Mouse (Mus musculus) stomach, embryonic 16.5 days (tissue): ENCODE measurements around the gene Mansc1. TPM values are rescaled to one million over a fixed set of nuclear protein-coding genes. Genes with fewer than 3 reads are reported as not detected.

Experiments
- ATAC-seq: fragments of 200-750 bp; cut with Nextera tagmentation; 2 replicates; pipeline ENCODE4 v1.8.0; 2017; ENCODE audit warnings: moderate number of reproducible peaks, moderate TSS enrichment; ENCODE audit not compliant: insufficient read depth, low FRiP score
- H3K27ac ChIP-seq: fragments of 300-500 bp; sonication (generic); 2 replicates; pipeline ENCODE4 v1.5.1; 2014; ENCODE audit warnings: low read length
- H3K27me3 ChIP-seq: fragments of 300-500 bp; sonication (generic); 2 replicates; pipeline ENCODE4 v1.6.1; 2014; ENCODE audit warnings: low read length, control low read depth, mixed read lengths; ENCODE audit not compliant: control insufficient read depth, insufficient read depth
- H3K36me3 ChIP-seq: fragments of 300-500 bp; sonication (generic); 2 replicates; pipeline ENCODE4 v1.6.1; 2014; ENCODE audit warnings: low read length; ENCODE audit not compliant: control insufficient read depth, insufficient read depth
- H3K4me1 ChIP-seq: fragments of 300-500 bp; sonication (generic); 2 replicates; pipeline ENCODE4 v1.6.1; 2014; ENCODE audit warnings: low read length, control low read depth, mixed read lengths; ENCODE audit not compliant: control insufficient read depth, insufficient read depth
- H3K4me2 ChIP-seq: fragments of 300-500 bp; sonication (generic); 2 replicates; pipeline ENCODE4 v1.6.1; 2014; ENCODE audit warnings: low read depth, low read length, mixed read lengths
- H3K4me3 ChIP-seq: fragments of 300-500 bp; sonication (generic); replicated peaks from 2 replicates; pipeline ENCODE4 v1.5.1; 2014; ENCODE audit warnings: mild to moderate bottlenecking, low read length
- H3K9ac ChIP-seq: fragments of 300-500 bp; sonication (generic); 2 replicates; pipeline ENCODE4 v1.6.1; 2014; ENCODE audit warnings: low read length
- H3K9me3 ChIP-seq: fragments of 300-500 bp; sonication (generic); replicated peaks from 2 replicates; pipeline ENCODE4 v1.6.1; 2016; ENCODE audit warnings: low read length, control low read depth; ENCODE audit not compliant: control insufficient read depth
- WGBS: fragments of 180-500 bp; shearing (Covaris S2); extraction: QIAGEN DNeasy Blood & Tissue Kit; methylation state at CpG from one replicate; pipeline ENCODE4 v1.1.7; 2014; 5-methylcytosine and 5-hydroxymethylcytosine counted together
- polyA plus RNA-seq: library from polyadenylated mRNA; unstranded; fragments of >200 nt; fragmentation: Nextera tagmentation; extraction: Ambion mirVana; gene quantifications from 2 replicates; pipeline ENCODE4 v1.2.1, GENCODE M21; 2015

Mansc1 gene
- polyA plus RNA-seq, 1 experiment from 2014 or later = 9.9 TPM

DNA sequence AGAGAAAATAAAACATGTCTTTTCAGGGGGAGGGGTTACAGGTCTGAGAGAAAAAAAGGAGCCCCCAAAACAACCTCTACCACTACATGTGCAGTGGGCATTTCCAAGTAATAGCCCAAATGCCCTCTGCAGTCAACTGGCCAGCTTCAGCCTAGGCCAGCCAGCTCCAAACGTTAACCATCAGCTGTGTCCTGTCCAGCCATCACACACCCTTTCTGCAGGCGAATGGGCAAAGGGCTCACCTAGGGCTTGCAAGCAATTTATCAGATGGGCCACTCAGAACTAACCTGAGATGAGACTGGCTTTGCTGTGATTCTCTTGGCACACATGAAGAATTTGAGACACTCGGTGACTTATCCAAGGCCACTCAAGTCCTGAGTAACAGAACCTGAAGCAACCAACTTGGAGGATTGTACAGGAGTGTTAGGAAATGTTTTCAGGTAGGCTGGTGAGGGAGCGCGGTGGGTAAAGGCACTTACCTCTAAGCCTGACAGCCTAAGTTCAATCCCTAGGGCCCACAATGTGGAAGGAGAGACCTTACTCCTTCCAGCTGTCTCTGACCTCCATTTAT is 64.2 kb downstream of the Mansc1 start:
- no peak for ATAC-seq
- Histone ChIP-seq H3K4me2 (no peak overlapping the region), H3K9me3 (peaks cover 5% of the 10 kb centered on the region; the same call in 1 of the 2 replicates), H3K27me3 (no peaks in the 10 kb centered on the region), H3K9ac (no peak overlapping the region), H3K4me3 (no peak overlapping the region), H3K4me1 (peaks cover 3% of the 10 kb centered on the region; the same call in 1 of the 2 replicates), H3K36me3 (no peaks in the 10 kb centered on the region), H3K27ac (no peak overlapping the region)
- WGBS = 78% methylated on average over 5 of the region's 5 CpGs

DNA sequence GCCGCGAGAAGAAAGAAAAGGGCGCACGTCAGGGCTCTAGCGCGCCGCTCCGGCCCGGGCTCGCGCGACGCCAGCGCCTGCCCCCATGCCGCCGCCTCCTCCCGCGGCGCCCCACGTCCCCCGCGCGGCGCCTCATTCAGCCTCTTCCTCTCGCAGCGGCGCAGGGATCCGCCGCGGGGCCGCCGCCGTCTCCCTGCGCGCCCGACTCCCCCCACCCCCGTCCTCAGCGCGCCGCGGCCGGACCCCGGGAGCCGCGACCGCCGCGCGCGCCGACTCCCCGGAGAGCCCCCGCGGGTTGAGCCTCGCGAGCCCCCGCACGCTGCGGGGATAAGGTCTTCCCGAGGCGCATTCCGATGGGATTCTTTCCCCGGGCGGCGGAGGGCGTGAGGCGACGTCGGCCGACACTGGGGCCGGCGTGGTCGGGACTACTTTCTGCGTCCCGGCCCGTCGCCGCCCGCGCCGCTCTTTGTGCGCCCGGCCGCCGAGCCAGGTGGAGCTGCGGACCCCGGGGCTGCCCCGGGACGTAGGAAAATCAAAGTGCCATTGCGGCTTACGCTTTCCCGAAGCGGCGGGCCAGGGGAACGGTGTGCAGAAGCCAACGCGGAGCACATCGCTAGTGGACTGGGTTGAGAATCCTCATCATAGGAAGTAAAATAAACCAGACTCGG is 65.3 kb downstream of the Mansc1 start, which contains the start of gene Lrp6:
Gene Lrp6 (minus strand): TSS at position 148 of the 668 bp plus-strand sequence.
- peak within 1 kb of the TSS; percentile 98 for H3K9ac ChIP-seq
- H3K4me1 ChIP-seq = peaks cover 7% of the 10 kb centered on the region; the same call in 1 of the 2 replicates
- peak within 1 kb of the TSS; percentile 93 for H3K4me2 ChIP-seq
- peak within 1 kb of the TSS; percentile 88 for H3K4me3 ChIP-seq
- no peaks in the 10 kb centered on the region for H3K27me3 ChIP-seq
- under 1% methylated on average over 91 of the region's 99 CpGs for WGBS
- peaks cover 5% of the 10 kb centered on the region; the same call in 1 of the 2 replicates for H3K9me3 ChIP-seq
- no peaks in the 10 kb centered on the region for H3K36me3 ChIP-seq
- H3K27ac ChIP-seq = peak within 1 kb of the TSS; percentile 98
- peak; percentile 93 for ATAC-seq

DNA sequence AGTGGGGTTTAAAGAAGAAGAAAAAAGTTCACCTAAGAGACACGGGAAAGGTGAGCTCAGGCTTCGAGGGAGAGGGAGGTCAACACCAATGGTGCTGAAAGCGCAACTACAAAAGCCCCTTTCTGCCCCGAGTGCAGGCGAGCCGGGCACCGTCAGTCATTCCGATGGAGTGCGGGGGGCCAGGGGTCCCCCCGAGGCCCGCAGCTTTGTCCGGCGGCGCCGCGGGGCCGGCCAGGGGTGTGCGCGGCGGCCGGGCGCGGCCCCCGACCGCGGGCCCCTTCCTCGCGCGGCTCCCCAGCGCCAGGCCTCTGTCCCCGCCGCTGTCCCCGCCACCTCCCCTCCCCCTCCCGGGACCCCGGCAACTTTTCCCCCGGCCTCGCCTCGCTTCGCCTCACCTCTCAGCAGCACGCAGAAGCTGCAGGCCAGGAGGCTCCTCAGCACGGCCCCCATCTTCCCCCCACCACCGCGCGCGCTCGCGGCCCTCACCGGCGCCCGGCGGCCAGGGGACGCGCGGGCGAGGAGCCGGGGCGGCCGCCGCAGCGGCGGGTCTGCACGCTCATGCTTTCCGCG is 66.0 kb downstream of the Mansc1 start:
- Histone ChIP-seq H3K36me3 (no peaks in the 10 kb centered on the region), H3K4me2 (peak overlapping the region; percentile 93), H3K9ac (peak overlapping the region; percentile 98), H3K4me1 (peaks cover 7% of the 10 kb centered on the region; the same call in 1 of the 2 replicates), H3K4me3 (peak overlapping the region; percentile 88), H3K9me3 (peaks cover under 1% of the 10 kb centered on the region; the same call in 1 of the 2 replicates), H3K27me3 (no peaks in the 10 kb centered on the region), H3K27ac (peak overlapping the region; percentile 98)
- WGBS = under 1% methylated on average over 40 of the region's 64 CpGs
- ATAC-seq = 0 out of 2 replicates have a peak, but pooled peaks have one; percentile 44

DNA sequence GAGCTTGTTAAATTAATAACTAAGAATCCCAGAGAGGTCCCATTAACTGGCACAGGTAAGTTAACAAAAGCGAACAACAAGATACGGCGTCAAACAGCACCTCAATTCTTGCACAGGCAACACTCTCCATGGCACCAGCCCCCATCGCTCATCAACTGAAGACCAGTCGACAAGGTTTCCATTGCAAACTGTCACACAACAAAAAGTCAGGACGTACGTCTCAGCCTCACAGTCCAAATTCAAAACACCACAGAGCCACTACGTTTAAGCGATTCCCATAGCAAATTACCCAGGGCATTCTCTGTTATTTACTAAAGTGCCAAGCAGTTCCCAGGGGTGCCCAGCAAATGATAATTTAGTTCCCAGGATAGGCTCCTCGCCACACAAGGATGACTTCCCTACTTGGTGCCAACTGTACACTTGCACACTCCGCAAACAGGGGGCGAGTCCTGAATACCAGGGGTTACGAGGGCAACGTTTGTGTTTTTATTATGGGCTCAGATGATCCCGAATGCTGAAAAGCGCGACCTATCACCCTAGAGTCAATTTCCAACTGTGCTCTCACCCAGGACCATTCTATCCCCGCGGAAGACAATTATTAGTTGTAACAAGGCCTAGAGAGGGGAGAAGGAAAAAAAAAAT is 66.6 kb downstream of the Mansc1 start:
- H3K9me3 ChIP-seq = no peaks in the 10 kb centered on the region
- H3K9ac ChIP-seq = peak overlapping the region; percentile 98
- no peaks in the 10 kb centered on the region for H3K36me3 ChIP-seq
- peak overlapping the region; percentile 93 for H3K4me2 ChIP-seq
- H3K4me1 ChIP-seq = peaks cover 10% of the 10 kb centered on the region
- H3K27me3 ChIP-seq = no peaks in the 10 kb centered on the region
- ATAC-seq = no peak
- 2% methylated on average over 19 of the region's 19 CpGs for WGBS
- peak overlapping the region; percentile 98 for H3K27ac ChIP-seq
- peak overlapping the region; percentile 88 for H3K4me3 ChIP-seq

DNA sequence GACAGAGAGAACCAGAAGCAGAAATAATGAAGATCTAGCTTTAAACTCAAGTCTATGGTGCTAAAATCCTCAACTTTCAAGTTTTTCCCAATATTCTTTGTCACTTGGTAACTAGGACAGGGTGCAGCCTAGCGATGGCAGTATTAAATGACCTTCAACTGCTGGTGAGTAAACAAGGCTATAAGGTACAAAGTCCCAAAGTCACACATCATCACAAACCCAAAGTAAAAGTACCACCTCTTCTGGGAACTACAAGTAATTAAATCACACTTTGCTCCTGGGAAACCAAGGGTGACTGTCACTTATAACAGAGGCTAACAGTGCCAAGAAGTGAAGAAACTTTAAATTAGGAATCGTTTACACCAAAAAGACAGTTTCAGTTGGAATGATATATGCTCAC is 67.7 kb downstream of the Mansc1 start:
- H3K27me3 ChIP-seq = no peaks in the 10 kb centered on the region
- peak overlapping the region; percentile 93 for H3K4me2 ChIP-seq
- ATAC-seq = no peak
- no peak overlapping the region for H3K4me3 ChIP-seq
- WGBS = 42% methylated on average over 2 of the region's 2 CpGs
- no peaks in the 10 kb centered on the region for H3K9me3 ChIP-seq
- peaks cover 16% of the 10 kb centered on the region for H3K4me1 ChIP-seq
- no peaks in the 10 kb centered on the region for H3K36me3 ChIP-seq
- H3K27ac ChIP-seq = no peak overlapping the region
- no peak overlapping the region for H3K9ac ChIP-seq

DNA sequence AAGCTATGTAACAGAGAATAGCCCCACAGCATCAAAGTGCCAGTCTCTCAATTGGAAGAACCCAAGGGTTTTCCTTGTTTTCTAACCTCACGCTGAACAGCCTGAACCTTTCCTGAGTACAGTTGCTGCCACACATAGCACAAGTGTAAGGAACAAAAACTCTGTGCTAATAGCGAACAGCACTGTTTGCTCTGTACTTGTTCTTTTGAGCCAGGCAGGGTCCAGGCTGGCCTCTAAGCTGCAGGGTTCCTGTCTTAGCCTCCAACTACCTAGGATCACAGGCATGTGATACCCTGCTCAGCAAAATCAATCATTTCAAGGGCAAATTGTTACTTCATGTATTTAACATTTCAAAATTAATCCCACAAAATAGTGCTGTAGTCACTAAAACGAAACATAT is 72.7 kb downstream of the Mansc1 start:
- Histone ChIP-seq H3K27me3 (no peaks in the 10 kb centered on the region), H3K4me2 (no peak overlapping the region), H3K9me3 (no peaks in the 10 kb centered on the region), H3K4me1 (peaks cover 36% of the 10 kb centered on the region), H3K4me3 (no peak overlapping the region), H3K27ac (no peak overlapping the region), H3K9ac (no peak overlapping the region), H3K36me3 (no peaks in the 10 kb centered on the region)
- 55% methylated on average over 3 of the region's 3 CpGs for WGBS
- no peak for ATAC-seq

Other genes with a start within 250 kb of the Mansc1 start
- gene Bcl2l14, start 236.2 kb downstream of the Mansc1 start, polyA plus RNA-seq = 15.6 and 20.4 TPM in 2 replicates
- 16.8 and 17.4 TPM in 2 replicates for gene Lrp6, start 65.5 kb downstream of the Mansc1 start, polyA plus RNA-seq
- gene Borcs5, start 7.0 kb upstream of the Mansc1 start, polyA plus RNA-seq = 16.5 and 17.7 TPM in 2 replicates
- 18.5 and 19.2 TPM in 2 replicates for gene Dusp16, start 160.1 kb upstream of the Mansc1 start, polyA plus RNA-seq
- gene Crebl2, start 197.7 kb upstream of the Mansc1 start, polyA plus RNA-seq = 3.3 and 3.9 TPM in 2 replicates